Mouse (Mus musculus) hindbrain, embryonic 16.5 days (tissue): ENCODE measurements around the gene Slain1. TPM values are rescaled to one million over a fixed set of nuclear protein-coding genes. Genes with fewer than 3 reads are reported as not detected.

ENCODE experiments used
- ATAC-seq: fragments of 200-750 bp; cut with Nextera tagmentation; 2 replicates; pipeline ENCODE4 v1.8.0; 2017; ENCODE audit warnings: moderate TSS enrichment, moderate library complexity
- H3K27ac ChIP-seq: fragments of 300-500 bp; sonication (generic); 2 replicates; pipeline ENCODE4 v1.5.1; 2014; ENCODE audit warnings: low read depth, mild to moderate bottlenecking, control low read depth, low read length, moderate library complexity
- H3K27me3 ChIP-seq: fragments of 300-500 bp; sonication (generic); replicated peaks from 2 replicates; pipeline ENCODE4 v1.6.1; 2014; ENCODE audit warnings: low read length; ENCODE audit not compliant: control insufficient read depth, insufficient read depth
- H3K36me3 ChIP-seq: fragments of 300-500 bp; sonication (generic); 2 replicates; pipeline ENCODE4 v1.6.1; 2014; ENCODE audit warnings: mild to moderate bottlenecking, low read length, moderate library complexity, mixed read lengths; ENCODE audit not compliant: control insufficient read depth, insufficient read depth
- H3K4me1 ChIP-seq: fragments of 300-500 bp; sonication (generic); 2 replicates; pipeline ENCODE4 v1.6.1; 2014; ENCODE audit warnings: low read depth, low read length; ENCODE audit not compliant: control insufficient read depth, insufficient read depth
- H3K4me2 ChIP-seq: fragments of 300-500 bp; sonication (generic); 2 replicates; pipeline ENCODE4 v1.6.1; 2014; ENCODE audit warnings: mild to moderate bottlenecking, low read length, control low read depth, moderate library complexity
- H3K4me3 ChIP-seq: fragments of 300-500 bp; sonication (generic); 2 replicates; pipeline ENCODE4 v1.5.1; 2014; ENCODE audit warnings: mild to moderate bottlenecking, low read length, control low read depth, moderate library complexity
- H3K9ac ChIP-seq: fragments of 300-500 bp; sonication (generic); 2 replicates; pipeline ENCODE4 v1.6.1; 2014; ENCODE audit warnings: low read depth, mild to moderate bottlenecking, control low read depth, low read length, moderate library complexity
- H3K9me3 ChIP-seq: fragments of 300-500 bp; sonication (generic); 2 replicates; pipeline ENCODE4 v1.6.1; 2014; ENCODE audit warnings: mild to moderate bottlenecking, low read length, moderate library complexity; ENCODE audit not compliant: control insufficient read depth
- WGBS: fragments of 180-500 bp; shearing (Covaris S2); extraction: QIAGEN DNeasy Blood & Tissue Kit; methylation state at CpG from one replicate; pipeline ENCODE4 v1.1.7; 2014; 5-methylcytosine and 5-hydroxymethylcytosine counted together
- polyA plus RNA-seq: library from polyadenylated mRNA; unstranded; fragments of >200 nt; fragmentation: Nextera tagmentation; extraction: Ambion mirVana; gene quantifications from 2 replicates; pipeline ENCODE4 v1.2.1, GENCODE M21; 2015

Slain1 gene
- polyA plus RNA-seq, 1 experiment from 2014 or later, result 5.3 TPM

DNA sequence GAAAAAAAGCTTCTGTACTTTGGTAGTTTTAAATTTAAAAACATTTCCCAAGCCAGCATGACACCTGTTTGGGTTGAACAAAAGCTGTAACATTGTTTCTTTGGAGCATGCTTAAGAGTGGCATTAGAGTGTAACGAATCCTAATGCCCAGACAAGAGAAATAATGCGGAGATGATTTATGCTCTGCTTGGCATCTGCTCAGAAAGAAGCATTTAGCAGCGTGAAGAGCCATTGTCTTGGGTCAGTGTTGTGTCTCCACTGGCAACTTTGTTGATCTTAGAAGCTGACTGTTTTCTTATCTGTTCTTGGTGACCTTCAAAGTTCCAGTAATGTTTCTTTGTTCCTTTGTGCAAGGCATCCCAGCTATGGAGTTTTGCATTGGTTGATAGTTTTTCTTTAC lies 6.1 kb upstream of the Slain1 start:
- no peak overlapping the region for H3K9ac ChIP-seq
- H3K27ac ChIP-seq, result no peak overlapping the region
- peaks cover 6% of the 10 kb centered on the region; the same call in 1 of the 2 replicates for H3K4me1 ChIP-seq
- H3K4me2 ChIP-seq, result no peak overlapping the region
- no peak overlapping the region for H3K4me3 ChIP-seq
- no peak for ATAC-seq
- WGBS, result 21% methylated on average over 3 of the region's 3 CpGs
- H3K9me3 ChIP-seq, result no peaks in the 10 kb centered on the region
- H3K36me3 ChIP-seq, result no peaks in the 10 kb centered on the region
- no peaks in the 10 kb centered on the region for H3K27me3 ChIP-seq

DNA sequence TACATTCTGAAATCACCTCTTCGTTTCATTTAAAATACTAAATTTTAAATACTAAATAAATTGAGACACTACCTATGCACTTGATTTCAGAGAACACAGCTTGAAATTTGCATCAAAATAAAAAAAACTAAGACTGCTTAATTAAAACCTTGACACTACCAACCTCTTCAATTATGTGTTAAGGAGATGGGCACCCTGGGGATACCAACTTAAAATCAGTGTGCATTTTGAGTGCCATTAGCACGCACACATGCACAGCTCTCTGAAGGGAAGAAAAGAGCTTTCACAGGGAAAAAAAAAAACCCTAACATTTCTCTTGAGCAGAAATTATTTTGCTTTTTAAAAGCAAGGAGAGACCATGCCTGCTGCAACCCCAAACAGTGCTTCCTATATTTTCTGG lies 2.0 kb upstream of the Slain1 start:
- Histone ChIP-seq H3K27ac (no peak overlapping the region), H3K27me3 (no peaks in the 10 kb centered on the region), H3K36me3 (no peaks in the 10 kb centered on the region), H3K9me3 (no peaks in the 10 kb centered on the region), H3K4me1 (peaks cover 19% of the 10 kb centered on the region), H3K9ac (no peak overlapping the region), H3K4me2 (no peak overlapping the region; the same call in 1 of the 2 replicates), H3K4me3 (no peak overlapping the region)
- 46% methylated on average over 2 of the region's 2 CpGs for WGBS
- no peak for ATAC-seq

DNA sequence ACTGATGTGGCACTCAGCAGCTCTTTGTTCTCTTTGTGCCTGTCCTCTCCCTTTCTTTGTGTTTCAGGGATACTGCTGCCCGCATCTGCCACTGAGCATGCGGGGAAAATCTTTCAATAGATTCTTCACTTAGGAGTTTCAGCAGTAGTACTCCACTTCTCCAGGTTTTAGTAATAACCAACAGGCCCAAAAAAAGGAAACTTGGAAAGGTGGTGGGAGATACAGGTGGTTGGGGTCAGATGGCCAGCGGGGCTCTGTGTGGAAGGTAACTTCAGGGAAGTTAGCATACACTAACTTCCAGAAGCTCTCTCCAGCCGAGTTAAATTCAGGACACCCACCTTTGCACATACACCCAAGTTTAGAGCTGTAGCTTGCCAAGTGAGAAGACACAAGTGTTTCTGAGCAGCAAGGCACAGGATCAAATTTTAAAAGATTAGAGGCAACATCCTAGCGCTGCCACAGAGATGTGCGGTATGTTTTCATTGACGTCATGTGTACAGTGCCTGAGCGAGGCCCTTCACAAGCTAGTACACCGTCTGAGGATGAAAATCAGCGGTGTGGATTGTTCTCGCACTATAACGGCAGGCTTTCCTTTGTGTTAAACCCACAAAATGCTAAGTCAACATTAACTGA lies 1.3 kb upstream of the Slain1 start:
- H3K4me2 ChIP-seq, result peak overlapping the region; percentile 47
- 22% methylated on average over 12 of the region's 12 CpGs for WGBS
- H3K27ac ChIP-seq, result peak overlapping the region; percentile 68
- H3K9me3 ChIP-seq, result no peaks in the 10 kb centered on the region
- H3K36me3 ChIP-seq, result no peaks in the 10 kb centered on the region
- no peak for ATAC-seq
- H3K4me1 ChIP-seq, result peaks cover 25% of the 10 kb centered on the region
- H3K4me3 ChIP-seq, result peak overlapping the region; percentile 19
- H3K27me3 ChIP-seq, result no peaks in the 10 kb centered on the region
- no peak overlapping the region; the same call in 1 of the 2 replicates for H3K9ac ChIP-seq

DNA sequence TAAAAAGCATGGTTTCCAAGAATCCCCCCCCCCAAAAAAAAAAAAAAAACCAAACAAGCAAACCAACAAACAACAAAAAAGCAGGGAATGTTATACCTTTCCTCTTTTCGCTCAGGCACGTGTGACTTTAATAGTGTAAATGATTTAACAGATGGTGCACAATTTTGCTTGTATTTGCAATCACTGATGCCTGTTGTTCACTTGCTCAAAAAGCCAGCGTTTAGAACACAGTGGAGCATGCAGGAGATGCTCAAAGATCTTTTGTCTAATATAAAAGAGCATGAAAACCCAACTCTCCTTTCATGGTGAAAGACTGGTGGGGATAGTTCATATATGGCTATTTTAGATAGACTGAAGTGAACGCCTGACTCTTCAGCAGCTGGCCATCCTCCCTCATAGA lies 726 bp upstream of the Slain1 start:
- Histone ChIP-seq H3K36me3 (no peaks in the 10 kb centered on the region), H3K4me2 (peak overlapping the region; percentile 68), H3K9me3 (no peaks in the 10 kb centered on the region), H3K9ac (no peak overlapping the region), H3K4me3 (peak overlapping the region; percentile 90), H3K27ac (no peak overlapping the region), H3K4me1 (peaks cover 29% of the 10 kb centered on the region), H3K27me3 (no peaks in the 10 kb centered on the region)
- no peak for ATAC-seq
- WGBS, result 27% methylated on average over 4 of the region's 4 CpGs

DNA sequence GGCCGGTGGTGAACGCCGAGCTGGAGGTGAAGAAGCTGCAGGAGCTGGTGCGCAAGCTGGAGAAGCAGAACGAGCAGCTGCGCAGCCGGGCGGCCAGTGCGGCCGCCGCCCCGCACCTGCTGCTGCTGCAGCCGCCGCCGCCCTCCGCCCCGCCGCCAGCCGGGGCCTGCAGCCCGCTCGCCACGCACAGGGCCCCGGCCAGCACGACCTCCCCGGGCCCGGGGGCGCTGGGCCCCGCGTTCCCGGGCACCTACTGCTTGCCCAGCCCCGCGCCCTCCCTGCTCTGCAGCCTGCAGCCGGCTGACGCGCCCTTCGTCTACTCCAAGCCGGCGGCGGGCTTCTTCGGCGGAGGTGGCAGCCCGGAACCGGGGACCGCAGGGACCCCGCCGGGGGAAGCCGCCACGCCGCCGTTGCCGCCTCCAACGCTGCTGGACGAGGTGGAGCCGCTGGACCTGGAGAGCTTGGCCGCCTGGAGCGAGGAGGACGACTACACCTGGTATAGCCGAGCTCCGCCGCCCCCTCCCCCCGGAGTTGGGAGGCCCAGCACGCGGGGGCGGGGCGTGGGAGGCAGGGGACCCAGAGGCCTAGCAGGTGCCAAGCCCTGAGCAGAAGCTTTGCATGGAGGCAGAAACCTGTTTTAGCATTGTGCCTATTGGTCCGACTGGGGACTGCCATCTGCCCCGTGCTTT lies 529 bp downstream of the Slain1 start:
- peak overlapping the region; percentile 90 for H3K4me3 ChIP-seq
- H3K4me2 ChIP-seq, result peak overlapping the region; percentile 68
- H3K9me3 ChIP-seq, result no peaks in the 10 kb centered on the region
- H3K27me3 ChIP-seq, result no peaks in the 10 kb centered on the region
- peak overlapping the region; percentile 97 for H3K27ac ChIP-seq
- 0% methylated on average over 56 of the region's 67 CpGs for WGBS
- H3K9ac ChIP-seq, result peak overlapping the region; percentile 99
- ATAC-seq, result peak; percentile 74
- no peaks in the 10 kb centered on the region for H3K36me3 ChIP-seq
- H3K4me1 ChIP-seq, result peaks cover 31% of the 10 kb centered on the region

DNA sequence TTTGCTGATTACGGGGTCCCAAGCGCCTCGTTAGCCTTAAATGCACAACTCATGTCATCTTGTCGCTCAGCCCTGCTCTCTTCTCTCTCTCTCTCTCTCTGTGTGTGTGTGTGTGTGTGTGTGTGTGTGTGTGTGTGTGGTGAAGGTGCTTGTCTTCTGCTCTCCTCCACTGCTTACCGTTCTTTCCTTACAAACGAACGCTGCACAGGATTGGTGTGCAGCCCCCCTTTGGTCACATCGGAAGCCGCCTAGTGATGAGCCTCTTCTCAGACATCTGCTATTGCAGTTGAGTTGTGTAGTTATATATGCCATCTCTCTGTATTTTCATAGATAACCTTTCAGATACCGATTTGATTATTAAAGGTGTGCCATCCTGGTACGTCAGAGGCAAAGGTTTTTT lies 1.1 kb downstream of the Slain1 start:
- Histone ChIP-seq H3K4me1 (peaks cover 34% of the 10 kb centered on the region), H3K27ac (peak overlapping the region; percentile 97), H3K4me2 (peak overlapping the region; percentile 68), H3K9me3 (no peaks in the 10 kb centered on the region), H3K27me3 (no peaks in the 10 kb centered on the region), H3K9ac (peak overlapping the region; percentile 99), H3K36me3 (no peaks in the 10 kb centered on the region), H3K4me3 (peak overlapping the region; percentile 90)
- 1% methylated on average over 11 of the region's 11 CpGs for WGBS
- peak; percentile 41 for ATAC-seq

DNA sequence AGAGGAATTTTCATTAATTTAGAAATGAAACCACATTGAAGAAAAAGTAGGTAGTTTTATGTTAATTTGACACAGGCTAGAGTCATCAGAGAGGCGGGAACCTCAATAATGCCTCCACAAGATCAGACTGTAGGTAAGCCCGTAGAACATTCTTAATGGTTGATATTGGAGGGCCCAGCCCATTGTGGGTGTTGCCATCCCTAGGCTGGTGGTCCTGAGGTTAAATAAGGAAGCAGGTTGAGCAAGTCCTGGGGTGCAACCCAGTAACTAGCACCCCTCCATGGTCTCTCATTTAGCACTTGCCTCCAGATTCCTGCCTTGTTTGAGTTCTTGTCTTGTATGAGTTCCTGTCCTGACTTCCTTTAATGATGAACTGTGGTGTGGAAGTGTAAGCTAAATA lies 1.5 kb downstream of the Slain1 start:
- Histone ChIP-seq H3K9ac (no peak overlapping the region; the same call in 1 of the 2 replicates), H3K27me3 (no peaks in the 10 kb centered on the region), H3K9me3 (no peaks in the 10 kb centered on the region), H3K27ac (no peak overlapping the region), H3K36me3 (no peaks in the 10 kb centered on the region), H3K4me2 (peak overlapping the region; percentile 68), H3K4me1 (peaks cover 34% of the 10 kb centered on the region), H3K4me3 (peak overlapping the region; percentile 90)
- WGBS, result 29% methylated on average over 2 of the region's 2 CpGs
- no peak for ATAC-seq

DNA sequence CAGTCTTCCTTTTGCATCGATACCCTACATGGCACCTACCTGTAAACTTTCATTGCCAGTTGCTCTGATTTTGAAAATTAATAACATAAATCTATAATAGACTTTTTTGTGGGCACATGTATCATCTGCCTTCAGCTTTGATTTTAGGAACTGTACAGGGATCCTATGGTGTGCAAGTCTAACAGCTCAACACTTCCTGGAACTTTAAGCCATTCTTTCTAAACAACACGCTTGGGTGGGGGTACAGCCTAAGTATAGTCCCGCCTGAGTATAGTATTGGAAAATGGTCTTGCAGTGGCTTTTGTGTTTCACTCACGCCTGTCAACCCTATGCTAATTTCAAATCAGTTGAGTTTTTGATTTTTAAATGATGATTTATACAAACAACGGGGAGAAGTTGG lies 2.5 kb downstream of the Slain1 start:
- Histone ChIP-seq H3K4me2 (peak overlapping the region; percentile 68), H3K27me3 (no peaks in the 10 kb centered on the region), H3K36me3 (no peaks in the 10 kb centered on the region), H3K27ac (no peak overlapping the region), H3K9ac (no peak overlapping the region), H3K9me3 (no peaks in the 10 kb centered on the region), H3K4me1 (peaks cover 34% of the 10 kb centered on the region), H3K4me3 (no peak overlapping the region; the same call in 1 of the 2 replicates)
- 78% methylated on average over 5 of the region's 5 CpGs for WGBS
- ATAC-seq, result no peak

DNA sequence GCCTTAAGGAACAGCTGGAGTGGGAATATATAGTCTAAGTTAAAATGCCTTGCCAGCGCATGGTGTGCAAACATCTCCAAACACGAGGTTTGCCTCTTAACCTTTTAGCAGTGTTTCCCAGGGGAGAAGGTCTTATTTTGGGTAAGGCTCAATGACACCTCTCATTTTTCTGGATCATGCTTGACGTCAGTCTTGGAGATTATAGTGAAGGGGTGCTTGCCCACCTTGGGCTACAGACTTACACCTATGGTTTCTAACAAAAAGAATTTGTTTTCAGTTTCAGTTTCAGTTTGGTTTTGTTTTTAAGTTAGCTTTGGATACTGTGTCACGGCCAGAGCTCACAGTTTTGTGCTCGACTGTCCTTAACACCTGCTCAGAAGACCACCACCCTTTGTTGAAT lies 3.8 kb downstream of the Slain1 start:
- no peak for ATAC-seq
- Histone ChIP-seq H3K4me3 (no peak overlapping the region), H3K27ac (no peak overlapping the region), H3K9me3 (no peaks in the 10 kb centered on the region), H3K9ac (no peak overlapping the region), H3K4me2 (peak overlapping the region; percentile 31; the same call in 1 of the 2 replicates), H3K36me3 (no peaks in the 10 kb centered on the region; the same call in 1 of the 2 replicates), H3K4me1 (peaks cover 29% of the 10 kb centered on the region), H3K27me3 (no peaks in the 10 kb centered on the region)
- WGBS, result 65% methylated on average over 5 of the region's 5 CpGs
